Mouse (Mus musculus) testis, adult 2 months (tissue): ENCODE results near the gene Ube2g2.

ENCODE experiments used
- CTCF ChIP-seq: fragments of 200-500 bp; IDR thresholded peaks from 2 replicates; pipeline ENCODE4 v1.5.1; 2012; ENCODE audit warnings: low read depth, mild to moderate bottlenecking, inconsistent platforms, low read length, moderate library complexity; ENCODE audit not compliant: control insufficient read depth, insufficient read depth, insufficient replicate concordance
- POLR2A ChIP-seq: fragments of 200-500 bp; IDR thresholded peaks from 2 replicates; pipeline ENCODE4 v1.6.1; 2012; ENCODE audit warnings: low read depth, mild to moderate bottlenecking, inconsistent platforms, low read length, moderate library complexity; ENCODE audit not compliant: control insufficient read depth

- TF ChIP-seq CTCF (no peak), POLR2A (no peak)
Observed at GRCm38 (mm10) chr10:77677562-77677961, 55.5 kb downstream of the Ube2g2 start.
